Mouse (Mus musculus) NIH3T3 (cell line): Measurements from ENCODE around the gene Iah1.

Source experiments
- DNase-seq: peaks from one replicate; pipeline ENCODE4 v3.0.0-alpha.2; 2012; ENCODE audit warnings: low read depth

Iah1 gene

DNA sequence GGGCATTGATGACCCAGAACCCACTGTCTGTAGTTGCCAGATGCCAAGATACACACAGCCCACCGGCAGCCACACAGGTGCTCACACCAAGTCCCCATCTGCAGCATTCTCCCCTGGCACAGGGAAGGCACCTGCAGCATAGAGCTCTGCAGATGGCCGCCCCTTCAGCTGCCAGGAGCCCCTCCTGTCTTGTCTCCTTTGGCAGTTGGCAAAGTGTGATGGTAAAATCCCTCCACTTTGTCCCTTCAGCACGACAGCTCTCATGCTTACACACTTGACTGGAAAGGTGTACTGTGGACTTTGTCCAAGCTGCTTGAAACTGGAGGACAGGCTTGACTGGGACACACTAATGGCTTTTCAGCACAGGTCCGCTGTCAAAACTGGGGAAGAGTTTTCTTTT is 4.1 kb downstream of the Iah1 start:
- DNase-seq, result no peak

DNA sequence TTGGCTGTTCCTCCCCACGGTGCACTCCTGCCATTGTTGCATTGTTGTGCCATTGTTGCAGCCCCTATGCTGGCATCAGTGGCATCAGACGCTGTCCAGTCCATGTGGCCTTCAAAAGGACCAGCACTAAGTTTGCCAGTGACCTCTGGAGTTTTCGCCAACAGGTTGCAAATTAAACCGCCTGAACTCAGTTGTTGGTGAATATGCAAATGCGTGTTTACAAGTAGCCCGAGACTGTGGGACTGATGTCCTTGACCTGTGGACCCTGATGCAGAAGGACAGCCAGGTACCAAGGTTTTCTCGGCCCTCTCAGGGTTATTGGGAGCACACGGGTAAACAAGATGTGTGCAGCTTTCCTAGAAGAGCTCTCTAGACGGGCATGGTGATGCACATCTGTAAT is 5.0 kb downstream of the Iah1 start:
- no peak for DNase-seq

DNA sequence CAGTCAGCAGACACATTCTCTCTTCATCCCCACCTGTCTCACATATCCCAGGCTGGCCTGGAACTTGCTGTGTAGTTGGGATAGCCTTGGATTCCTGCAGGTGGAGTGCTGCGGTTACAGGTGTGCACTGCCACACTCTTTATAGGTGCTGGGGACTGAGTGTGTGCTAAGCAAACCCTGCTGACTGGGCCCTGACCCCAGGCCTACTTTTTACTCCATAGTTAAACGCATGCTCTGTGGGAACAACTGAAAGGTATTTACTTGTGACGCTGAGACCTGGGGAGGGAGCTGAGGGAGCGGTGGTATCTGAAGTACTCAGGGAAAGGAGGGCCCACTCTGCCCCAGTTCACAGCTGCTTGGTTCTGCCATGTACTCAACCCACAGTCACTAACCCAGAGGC is 6.1 kb downstream of the Iah1 start:
- DNase-seq, result no peak

DNA sequence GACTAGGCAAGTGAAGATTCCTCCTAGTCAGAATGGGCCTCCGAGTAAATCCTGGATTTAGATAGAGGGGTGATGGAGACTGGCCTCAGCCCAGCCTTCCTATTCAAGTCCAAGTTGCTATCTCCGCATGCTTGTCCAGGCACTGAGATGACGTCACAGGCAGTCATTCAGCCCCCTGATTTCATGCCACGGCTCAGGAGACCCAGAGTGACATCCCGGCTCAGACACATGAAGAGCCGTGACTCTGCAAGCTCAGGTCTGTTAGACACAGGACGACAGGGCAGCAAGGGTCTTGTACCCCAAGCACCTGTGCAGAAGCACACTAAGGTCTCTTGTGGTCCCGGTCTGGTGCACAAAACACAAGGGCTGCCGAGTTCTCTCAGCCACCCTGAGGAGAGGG is 6.7 kb downstream of the Iah1 start:
- no peak for DNase-seq

DNA sequence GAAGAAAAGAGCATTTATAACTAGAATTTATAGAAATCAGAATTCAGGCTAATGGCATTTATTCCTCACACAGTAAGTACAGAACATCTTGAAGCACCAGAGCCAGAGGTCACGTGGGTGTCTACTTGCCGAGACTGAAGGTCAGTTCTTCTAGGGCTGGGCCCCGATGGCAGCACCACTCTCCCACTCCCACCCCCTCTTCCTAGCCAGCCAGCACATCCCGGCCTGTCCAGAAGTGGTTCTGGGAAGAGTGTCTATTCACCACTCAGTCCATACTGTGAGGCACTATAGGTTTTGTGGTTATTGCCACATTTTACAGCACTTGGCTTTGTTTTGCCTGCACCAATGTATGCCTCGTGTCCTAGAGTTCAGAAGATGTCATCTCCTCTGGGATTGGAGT is 7.9 kb downstream of the Iah1 start:
- DNase-seq, result no peak

DNA sequence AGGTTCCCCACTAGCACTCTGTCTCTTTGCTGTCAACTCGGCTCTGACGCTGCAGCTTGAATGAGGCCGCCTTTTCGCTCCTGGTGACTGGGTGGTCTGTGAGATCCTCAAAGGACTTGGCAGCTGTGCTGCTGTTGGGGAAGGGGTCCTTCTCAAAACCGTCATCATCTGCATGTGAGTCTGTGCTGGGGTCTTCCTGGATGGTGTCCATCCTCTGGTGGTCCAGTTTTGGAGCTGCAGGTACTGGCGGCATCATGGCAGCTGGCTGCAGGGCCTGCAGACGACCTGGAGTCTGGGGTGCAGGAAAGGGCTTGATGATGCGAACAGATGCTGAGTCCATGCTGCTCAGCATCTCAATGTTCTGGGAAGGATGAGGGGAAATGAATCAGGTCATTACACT is 9.1 kb downstream of the Iah1 start:
- DNase-seq, result no peak

DNA sequence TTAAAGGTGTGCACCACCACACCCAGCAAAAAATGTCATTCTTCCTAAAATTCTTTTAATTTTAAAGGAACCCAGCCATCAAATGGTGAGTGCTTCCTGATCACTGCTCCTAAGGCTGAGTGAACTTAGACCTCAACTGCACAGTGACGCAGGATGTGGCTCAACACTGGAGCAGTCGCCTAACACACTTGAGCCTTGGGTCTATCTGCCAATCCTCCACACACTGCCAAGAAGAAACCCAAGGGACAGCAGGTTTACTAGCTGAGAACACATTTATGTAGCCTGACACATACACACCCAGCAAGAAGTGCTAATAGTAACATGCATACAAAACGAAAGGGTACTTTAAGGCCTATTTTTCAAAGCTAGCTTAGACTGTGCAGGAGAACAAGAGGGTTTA is 10.1 kb downstream of the Iah1 start:
- DNase-seq, result no peak

DNA sequence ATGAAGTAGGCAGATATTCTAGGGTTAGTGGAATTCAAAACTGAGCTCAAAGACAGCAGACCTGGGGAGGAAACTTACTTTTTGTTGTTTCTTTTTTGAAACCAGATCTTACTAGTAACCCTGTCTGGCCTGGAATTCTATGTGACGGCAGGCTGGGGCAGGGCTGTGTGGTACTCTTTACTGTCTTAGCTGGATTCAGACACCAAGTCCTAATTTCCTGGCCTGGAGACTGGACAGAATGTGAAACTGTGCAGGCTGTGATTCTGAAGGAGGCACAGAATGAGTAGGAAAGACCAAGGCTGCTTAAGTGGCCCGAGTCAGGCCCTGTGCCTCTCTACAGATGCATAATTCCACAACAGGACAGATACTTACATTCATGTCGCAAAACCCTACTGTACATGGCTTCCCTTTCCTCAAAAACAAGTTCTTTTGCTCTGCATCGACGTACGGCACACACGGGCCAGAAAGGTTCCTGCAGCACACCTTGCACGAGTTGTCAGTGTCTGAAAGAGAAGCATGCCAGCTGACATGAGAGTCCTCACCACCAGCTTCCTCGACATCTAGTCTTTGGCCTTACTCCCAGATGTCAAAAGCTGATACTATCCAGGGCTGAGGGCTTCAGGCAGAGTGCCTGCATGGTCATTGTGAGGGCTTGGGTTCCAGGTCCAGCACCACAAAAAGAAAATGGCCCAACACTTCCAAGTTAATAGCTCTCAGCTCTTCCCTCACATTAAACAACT is 13.6 kb downstream of the Iah1 start:
- DNase-seq, result no peak

DNA sequence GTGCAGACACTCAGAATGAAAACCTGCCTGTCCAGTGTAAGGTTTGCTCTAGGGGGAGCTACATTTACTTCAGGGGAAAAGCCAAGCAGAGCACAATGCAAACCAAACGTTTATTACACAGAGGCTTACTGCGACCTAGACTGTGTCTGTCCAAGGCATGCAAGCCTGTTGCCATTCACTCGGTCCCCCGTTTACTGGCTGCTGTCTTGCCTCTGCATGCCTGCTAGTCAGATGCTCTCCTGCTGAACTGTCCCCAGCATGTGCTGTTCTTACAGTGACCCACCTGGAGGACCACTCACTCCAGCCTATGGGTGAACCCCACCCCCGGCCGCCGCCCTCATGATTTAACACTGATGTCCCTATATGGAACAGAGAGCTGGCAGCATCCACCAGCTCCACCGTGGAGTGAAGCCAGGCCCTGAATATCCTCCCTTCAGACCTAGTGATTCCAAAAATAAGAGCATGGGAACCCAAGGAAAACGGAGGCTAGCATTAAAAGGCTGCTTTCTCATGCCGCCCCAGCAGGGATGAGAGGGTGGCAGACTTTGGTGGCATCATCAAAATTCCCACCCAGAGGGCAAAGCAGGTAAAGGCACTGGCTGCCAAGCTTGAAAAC is 14.9 kb downstream of the Iah1 start:
- no peak for DNase-seq

DNA sequence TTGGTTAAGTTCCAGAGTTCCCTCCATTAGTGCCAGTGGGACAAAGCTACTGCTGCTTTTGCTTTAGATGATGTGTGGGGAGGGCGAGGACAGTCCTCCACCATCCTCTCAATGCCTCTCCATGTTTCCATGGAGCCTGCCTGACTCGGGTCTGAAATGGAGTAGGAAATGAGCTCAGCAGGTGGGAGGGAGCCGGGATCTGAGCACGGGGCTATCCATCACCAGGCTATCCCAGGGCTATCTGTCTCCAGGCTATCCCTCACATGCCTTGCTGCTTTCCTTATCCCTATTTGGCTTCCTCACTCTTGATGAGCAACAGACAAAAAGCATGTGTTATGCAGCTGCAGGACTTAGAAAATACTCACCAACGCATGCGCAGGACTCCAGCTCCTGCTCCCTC is 15.5 kb downstream of the Iah1 start:
- DNase-seq, result no peak

DNA sequence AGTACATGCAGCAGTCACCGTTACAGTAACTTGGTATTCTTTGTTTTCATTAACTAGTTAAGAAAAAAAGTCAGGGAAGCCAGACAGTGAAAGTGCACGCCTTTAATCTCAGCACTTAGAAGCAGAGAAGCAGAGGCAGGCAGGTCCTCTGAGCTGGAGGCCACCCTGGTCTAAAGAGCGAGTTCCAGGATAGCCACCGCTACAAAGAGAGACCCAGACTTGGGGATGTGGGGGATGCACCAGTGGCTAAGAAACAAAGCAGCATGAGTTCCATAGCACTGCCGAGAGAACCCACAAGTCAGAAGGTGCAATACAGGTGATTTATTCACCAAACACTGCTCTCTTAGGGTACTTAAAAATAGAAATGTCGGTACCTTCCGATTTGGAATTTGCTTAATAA is 16.8 kb downstream of the Iah1 start:
- no peak for DNase-seq

DNA sequence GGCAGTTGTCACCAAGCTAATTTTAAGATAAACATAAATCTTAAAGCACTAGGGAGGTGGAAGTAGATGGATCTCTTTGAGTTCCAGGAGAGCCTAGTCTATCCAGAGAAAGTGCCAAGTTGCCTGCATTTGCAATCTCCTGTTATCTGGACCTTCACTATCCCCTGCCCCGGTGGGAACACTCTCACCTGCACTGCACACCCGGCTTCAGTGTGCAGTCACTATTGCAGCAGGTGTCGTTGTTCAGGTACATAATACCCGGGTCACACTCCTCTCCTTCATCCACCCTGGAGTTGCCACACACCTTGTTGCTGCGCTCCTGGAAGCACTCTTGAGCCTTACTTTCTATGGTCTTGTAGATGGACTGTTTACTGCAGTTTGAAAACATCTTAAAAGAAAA is 17.6 kb downstream of the Iah1 start:
- DNase-seq, result no peak

DNA sequence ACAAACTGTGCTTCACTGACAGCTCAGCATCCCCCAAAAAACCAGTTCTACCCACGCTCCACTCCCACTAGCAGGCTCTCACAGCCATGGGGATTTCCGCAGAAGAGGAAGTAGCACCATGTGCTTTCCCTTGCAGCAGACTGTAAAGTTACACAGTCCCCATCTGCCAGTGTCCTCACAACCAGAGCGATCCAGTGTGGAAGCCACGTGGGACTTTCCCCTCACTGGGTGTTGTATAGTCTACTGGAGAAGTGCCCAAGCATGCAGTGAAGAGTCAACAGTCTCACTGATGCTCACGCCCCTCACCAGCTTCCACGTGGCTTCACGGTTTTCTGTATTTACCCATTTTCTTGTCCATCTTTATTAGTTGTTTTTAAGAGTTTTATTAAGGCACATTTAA is 19.7 kb downstream of the Iah1 start:
- DNase-seq, result no peak

DNA sequence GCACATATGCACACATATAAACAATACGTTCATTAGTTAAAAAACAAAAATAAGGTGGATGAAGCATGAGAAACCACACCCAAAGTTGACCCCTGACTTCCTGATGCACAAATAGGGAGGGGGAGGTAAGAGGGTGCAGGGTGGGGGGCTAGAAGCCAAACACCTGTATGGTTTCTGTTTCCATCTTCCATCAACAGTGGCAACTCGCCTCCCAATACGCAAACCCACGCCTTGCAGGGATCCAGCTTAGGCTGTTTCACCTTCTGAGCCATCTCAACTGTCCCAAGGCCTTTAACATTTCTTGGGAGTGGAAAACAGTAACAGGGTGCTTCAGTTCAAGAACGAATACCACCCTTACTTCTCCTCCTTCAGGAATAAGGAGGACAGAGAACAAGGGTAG is 21.0 kb downstream of the Iah1 start:
- DNase-seq, result no peak

DNA sequence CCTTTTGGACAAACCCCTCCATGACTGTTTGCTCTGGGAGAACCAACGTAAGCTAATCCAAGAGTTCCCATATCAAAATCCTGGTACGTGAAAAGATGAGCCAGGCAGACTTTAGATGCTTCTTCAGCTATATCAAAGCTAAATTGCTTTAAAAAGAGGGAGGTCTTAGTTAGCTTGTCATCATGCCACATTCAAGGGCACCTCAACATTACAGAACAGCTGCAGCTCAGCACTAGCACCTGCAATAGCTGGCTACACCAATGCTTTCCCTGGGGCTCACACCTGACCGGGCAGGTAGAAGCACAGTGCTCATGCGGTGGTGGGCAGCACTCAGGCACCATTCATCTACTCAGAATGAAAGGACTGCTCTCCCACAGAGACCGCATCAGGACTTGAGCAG is 24.5 kb downstream of the Iah1 start:
- DNase-seq, result no peak

DNA sequence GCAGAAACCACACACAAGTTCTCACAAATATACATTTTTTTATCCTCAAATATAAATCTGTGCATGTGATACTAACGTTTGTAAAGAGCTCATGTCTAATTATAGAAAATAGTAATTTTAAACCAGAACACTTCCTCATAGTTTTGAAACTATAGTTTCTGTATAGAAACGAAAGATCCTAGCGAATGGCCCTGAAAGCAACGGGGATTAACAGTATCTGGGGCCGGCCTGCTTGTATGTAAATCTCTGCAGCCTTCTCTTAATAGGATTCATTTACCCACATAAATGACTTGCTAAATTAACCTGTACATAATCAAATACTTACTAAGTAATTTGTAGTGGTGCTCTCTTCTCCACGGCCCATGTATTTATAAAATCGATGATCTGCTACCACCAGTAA is 30.8 kb downstream of the Iah1 start:
- DNase-seq, result no peak

DNA sequence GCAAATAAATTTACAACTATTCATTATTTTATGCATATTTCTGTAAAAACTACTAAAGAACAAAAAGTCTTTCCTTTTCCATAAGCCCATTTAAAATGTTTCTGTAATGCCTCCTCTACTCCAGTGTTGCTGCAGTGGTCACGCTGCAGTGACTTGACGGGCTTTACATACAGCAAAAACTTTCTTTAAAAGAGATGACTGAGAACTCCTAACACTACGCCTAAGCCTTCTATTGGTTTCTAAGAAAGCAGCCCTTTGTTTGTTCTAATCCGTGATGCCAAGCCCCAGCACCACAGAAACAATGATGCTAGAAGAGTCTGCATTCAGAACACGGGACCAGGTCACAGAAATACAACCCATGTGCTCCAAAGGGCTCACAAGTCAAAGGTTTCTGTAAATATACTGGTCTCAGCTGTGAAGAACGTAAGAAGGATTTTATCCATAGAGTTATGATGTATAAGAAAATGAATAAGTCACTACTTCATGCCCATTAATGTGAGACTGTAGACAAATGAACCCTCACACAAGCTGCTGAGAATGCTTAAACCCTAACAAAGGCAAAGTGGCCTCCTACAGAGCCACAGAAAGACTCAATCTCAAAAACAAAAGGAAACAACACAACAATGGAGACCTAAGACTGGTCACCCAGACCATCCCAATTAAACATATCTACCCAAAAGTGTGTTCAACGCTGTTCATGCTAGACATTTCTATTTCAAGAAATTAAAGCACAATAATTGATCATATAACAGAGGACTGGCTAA is 34.1 kb downstream of the Iah1 start:
- DNase-seq, result no peak

DNA sequence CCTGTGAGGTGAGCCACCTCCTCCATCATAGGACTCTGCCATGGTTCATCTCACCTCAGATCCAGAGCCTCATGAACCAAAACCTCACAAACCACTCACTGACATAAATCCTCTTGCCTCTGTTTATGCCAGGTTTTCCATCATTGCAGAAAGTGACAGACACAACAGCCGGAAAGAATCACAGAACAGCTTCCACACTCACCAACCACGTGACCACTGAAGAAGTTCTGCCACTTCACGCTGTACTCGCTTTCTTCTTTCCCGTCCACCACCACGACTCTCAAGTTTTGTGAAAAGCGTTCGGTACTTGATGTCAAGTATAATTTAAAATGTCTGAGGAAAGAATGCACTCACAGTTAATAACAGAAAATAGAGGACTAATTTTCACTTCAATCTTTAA is 37.5 kb downstream of the Iah1 start:
- no peak for DNase-seq

DNA sequence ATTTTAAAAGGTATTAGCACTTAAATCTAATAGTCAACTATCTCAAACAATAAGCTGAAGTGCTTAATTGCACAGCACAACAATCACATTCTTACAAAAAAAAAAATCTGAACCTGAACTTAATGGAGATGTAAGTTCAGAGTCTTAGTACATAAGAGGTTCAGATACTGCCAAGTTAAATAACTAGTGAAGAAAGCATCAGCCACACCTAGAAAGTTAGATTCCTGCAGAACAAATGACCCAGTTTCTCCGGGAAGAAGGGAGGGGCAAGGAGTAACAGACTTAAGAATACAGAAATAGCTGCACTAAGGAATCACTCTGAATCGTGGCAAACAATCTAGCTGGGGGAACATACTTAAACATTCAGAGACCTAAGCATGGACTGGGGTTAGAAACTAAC is 46.5 kb downstream of the Iah1 start:
- no peak for DNase-seq

DNA sequence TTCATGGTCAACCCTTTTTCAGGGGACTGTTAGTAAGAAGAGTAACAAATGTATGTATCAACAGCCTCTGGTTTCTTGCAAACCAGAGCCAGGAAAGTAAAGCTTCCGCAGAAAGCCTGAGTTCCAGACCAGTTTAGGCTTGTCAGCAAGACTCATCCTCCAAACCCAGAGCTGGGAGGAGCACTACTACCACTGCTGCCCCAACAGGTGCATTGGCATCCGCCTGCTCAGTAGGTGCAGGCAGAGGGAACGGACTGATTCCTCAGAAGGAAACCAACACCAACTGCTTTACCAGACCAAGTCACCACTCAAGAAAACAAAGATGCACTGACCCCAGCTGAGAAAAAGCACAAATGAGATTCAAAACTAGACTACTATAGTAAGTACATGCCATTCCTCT is 47.0 kb downstream of the Iah1 start:
- DNase-seq, result no peak

DNA sequence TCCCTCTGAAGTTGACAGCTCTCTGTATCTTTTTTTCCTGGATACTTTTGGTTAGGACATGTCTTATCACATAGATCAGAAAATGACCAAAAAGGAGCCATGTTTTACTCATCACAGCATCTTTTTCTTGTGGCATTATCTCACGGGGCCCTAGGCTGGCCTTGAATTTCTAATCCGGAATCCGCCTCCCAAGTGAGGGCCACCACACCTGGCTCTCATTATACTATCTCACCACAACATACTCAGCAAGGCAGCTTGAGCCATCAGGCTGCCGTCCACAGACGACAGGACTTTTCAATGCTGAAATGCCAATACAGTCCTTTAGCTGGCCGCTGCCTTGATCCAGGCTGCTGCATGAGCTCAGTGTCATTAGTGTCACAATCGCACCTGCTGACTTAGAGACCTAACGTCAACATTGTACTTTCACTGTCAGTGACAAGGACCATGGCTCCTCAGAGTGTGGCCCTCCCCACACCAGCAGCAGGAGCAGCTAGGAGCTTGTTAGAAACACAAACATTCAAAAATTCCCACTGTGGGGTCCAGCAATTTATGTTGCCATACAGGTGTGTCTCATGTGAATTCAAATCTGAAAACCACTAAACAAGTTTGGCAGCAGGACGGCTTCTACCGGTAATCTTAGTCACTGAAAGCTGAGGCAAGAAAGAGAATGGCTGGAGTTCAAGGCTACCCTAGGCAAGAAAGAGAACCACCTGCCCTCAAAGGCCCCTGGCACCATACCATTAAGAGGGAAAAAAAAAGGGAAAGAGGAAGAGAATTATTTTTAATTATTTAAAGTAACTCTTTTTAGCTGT is 48.6 kb downstream of the Iah1 start:
- DNase-seq, result no peak

DNA sequence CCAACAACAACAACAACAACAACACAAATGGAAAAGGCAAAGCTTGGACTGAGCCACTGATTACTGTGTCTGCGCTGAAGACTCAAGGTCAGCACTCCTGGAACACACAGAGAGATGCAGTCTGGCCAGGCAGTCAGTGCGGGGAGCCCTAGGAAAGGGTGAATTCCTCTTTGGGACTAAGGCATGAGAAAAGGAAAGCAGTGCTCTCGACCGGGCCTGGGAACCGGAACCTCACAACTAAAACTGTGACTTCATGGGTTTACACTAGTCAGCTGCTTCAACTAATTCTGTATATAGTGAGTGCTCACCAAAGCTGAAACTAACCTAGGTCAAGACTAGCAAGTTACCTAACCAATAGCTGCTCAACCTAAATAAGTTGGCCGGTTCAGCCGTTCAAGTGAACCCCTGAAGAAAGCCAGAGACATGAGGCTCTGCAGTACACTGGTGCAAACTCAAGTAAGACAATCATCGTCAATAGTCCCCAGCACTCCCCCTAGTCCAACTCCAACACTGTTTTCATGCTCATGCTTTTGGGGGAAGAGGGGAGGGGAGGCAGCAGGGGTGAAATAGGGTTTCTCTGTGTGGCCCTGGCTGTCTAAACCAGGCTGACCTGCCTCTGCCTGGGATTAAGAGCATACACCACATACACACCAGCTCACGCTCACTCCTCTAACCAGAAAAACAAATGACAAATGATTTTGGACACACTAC is 52.3 kb downstream of the Iah1 start:
- no peak for DNase-seq
